Mouse (Mus musculus) liver, embryonic 15.5 days (tissue): ENCODE measurements around the gene Paqr6. TPM values are rescaled to one million over a fixed set of nuclear protein-coding genes. Genes with fewer than 3 reads are reported as not detected.

Experiments used
- ATAC-seq: fragments of 200-750 bp; cut with Nextera tagmentation; 2 replicates; pipeline ENCODE4 v1.8.0; 2017; ENCODE audit warnings: moderate number of reproducible peaks, mild to moderate bottlenecking, moderate library complexity; ENCODE audit not compliant: insufficient read depth
- H3K27ac ChIP-seq: fragments of 300-500 bp; sonication (generic); replicated peaks from 2 replicates; pipeline ENCODE4 v1.5.1; 2015; ENCODE audit warnings: mild to moderate bottlenecking, inconsistent platforms
- H3K27me3 ChIP-seq: fragments of 300-500 bp; sonication (generic); 2 replicates; pipeline ENCODE4 v1.6.1; 2015; ENCODE audit warnings: mild to moderate bottlenecking, inconsistent platforms
- H3K36me3 ChIP-seq: fragments of 300-500 bp; sonication (generic); replicated peaks from 2 replicates; pipeline ENCODE4 v1.6.1; 2015; ENCODE audit warnings: moderate library complexity, mild to moderate bottlenecking, inconsistent platforms
- H3K4me1 ChIP-seq: fragments of 300-500 bp; sonication (generic); replicated peaks from 2 replicates; pipeline ENCODE4 v1.6.1; 2015; ENCODE audit warnings: inconsistent platforms
- H3K4me2 ChIP-seq: fragments of 300-500 bp; sonication (generic); 2 replicates; pipeline ENCODE4 v1.6.1; 2015; ENCODE audit warnings: moderate library complexity, mild to moderate bottlenecking, inconsistent platforms
- H3K4me3 ChIP-seq: fragments of 300-500 bp; sonication (generic); replicated peaks from 2 replicates; pipeline ENCODE4 v1.5.1; 2015; ENCODE audit warnings: mild to moderate bottlenecking, inconsistent platforms
- H3K9ac ChIP-seq: fragments of 300-500 bp; sonication (generic); 2 replicates; pipeline ENCODE4 v1.6.1; 2015; ENCODE audit warnings: moderate library complexity, mild to moderate bottlenecking, inconsistent platforms
- H3K9me3 ChIP-seq: fragments of 300-500 bp; sonication (generic); replicated peaks from 2 replicates; pipeline ENCODE4 v1.6.1; 2016; ENCODE audit warnings: inconsistent platforms
- WGBS: fragments of 180-500 bp; shearing (Covaris S2); methylation state at CpG from one replicate; pipeline ENCODE4 v1.1.7; 2015; ENCODE audit warnings: mixed read lengths; ENCODE audit not compliant: insufficient replicate concordance; 5-methylcytosine and 5-hydroxymethylcytosine counted together
- polyA plus RNA-seq: library from polyadenylated mRNA; unstranded; fragments of >200 nt; fragmentation: Nextera tagmentation; extraction: Ambion mirVana; gene quantifications from 2 replicates; pipeline ENCODE4 v1.2.1, GENCODE M21; 2015

Gene Paqr6
- polyA plus RNA-seq, 1 experiment from 2014 or later = 5.4 TPM

GRCm38 (mm10) chr3:88393776-88394375, 29.5 kb downstream of the Paqr6 start:
- Histone ChIP-seq H3K27ac (no peak overlapping the region), H3K4me1 (no peaks in the 10 kb centered on the region), H3K36me3 (peaks cover 55% of the 10 kb centered on the region)

GRCm38 (mm10) chr3:88395288-88395687, 30.9 kb downstream of the Paqr6 start:
- Histone ChIP-seq H3K9ac (no peak overlapping the region), H3K27me3 (no peaks in the 10 kb centered on the region), H3K4me3 (no peak overlapping the region), H3K27ac (no peak overlapping the region), H3K36me3 (peaks cover 65% of the 10 kb centered on the region), H3K4me2 (no peak overlapping the region), H3K9me3 (no peaks in the 10 kb centered on the region), H3K4me1 (no peaks in the 10 kb centered on the region)
- no peak for ATAC-seq
- 88% methylated on average over 6 of the region's 6 CpGs for WGBS

More at GRCm38 (mm10) chr3:88393776-88394375, 29.5 kb downstream of the Paqr6 start:
- no peak overlapping the region for H3K9ac ChIP-seq
- ATAC-seq = no peak
- no peaks in the 10 kb centered on the region for H3K27me3 ChIP-seq
- 82% methylated on average over 9 of the region's 9 CpGs for WGBS
- no peak overlapping the region for H3K4me3 ChIP-seq
- no peaks in the 10 kb centered on the region for H3K9me3 ChIP-seq
- no peak overlapping the region for H3K4me2 ChIP-seq

DNA sequence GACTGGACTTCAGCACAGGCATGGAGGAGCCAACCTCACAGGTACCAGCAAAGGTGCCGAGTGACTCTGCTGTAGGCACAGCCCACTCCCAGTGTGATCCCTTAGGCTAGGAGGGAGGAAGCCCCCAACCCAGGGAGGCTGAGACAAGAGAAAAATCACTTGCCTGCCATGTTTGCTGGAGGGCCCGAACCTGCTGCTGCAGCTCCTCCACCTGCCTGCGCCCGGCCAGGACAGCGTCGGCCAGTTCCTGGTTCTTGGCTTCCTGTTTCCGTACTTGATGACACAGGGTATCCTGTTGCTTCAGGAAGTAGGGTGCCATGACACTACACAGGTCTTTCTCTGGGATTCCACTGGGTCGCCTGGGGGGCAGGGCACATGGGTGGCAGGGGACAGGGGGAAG, 31.4 kb downstream of the Paqr6 start:
- Histone ChIP-seq H3K9ac (no peak overlapping the region), H3K36me3 (peaks cover 63% of the 10 kb centered on the region), H3K9me3 (no peaks in the 10 kb centered on the region), H3K4me2 (no peak overlapping the region), H3K4me1 (no peaks in the 10 kb centered on the region), H3K4me3 (no peak overlapping the region), H3K27me3 (no peaks in the 10 kb centered on the region), H3K27ac (no peak overlapping the region)
- ATAC-seq = no peak
- 74% methylated on average over 8 of the region's 8 CpGs for WGBS

- H3K4me3 ChIP-seq = no peak overlapping the region
- 82% methylated on average over 2 of the region's 2 CpGs for WGBS
- no peaks in the 10 kb centered on the region for H3K27me3 ChIP-seq
- no peak for ATAC-seq
- H3K36me3 ChIP-seq = peaks cover 79% of the 10 kb centered on the region
- no peak overlapping the region for H3K9ac ChIP-seq
- no peaks in the 10 kb centered on the region for H3K9me3 ChIP-seq
- H3K4me1 ChIP-seq = peaks cover 4% of the 10 kb centered on the region; the same call in 1 of the 2 replicates
- no peak overlapping the region for H3K27ac ChIP-seq
- H3K4me2 ChIP-seq = no peak overlapping the region
These were observed 34.3 kb downstream of the Paqr6 start for GRCm38 (mm10) chr3:88398666-88399065.

DNA sequence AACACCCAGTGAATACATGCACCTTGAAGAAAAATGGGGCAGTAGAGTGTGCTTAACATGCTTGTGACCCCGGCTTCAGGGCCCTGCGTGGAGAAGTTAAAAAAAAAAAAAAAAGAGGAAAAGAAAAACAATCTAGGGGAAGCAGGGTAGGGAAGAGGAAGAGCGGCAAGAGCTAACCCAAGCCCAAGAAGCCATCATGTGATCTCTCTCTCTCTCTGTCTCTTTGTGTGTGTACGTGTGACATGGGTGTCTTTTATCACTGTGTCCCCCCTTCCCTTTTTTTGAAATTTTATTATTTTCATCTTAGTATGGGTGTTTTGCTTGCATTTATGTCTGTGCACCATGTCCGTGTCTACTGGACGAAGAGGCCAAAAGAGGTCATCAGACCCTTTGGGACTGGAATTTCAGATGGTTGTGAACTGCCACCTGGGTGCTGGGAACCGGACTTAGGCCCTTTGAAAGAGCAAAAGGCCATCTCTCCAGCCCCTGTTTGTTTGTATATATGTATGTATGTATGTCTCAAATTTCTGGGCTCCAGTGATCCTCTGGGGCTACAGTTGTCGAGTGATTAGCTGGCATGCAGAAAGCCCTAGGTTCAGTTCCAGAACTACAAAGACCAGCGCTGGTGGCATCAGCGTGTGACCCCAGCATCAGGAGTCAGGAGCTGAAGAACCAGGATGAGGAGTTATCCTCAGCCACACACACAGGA, 39.3 kb downstream of the Paqr6 start:
- H3K4me1 ChIP-seq = peaks cover 31% of the 10 kb centered on the region
- ATAC-seq = no peak
- no peaks in the 10 kb centered on the region for H3K9me3 ChIP-seq
- no peak overlapping the region for H3K4me3 ChIP-seq
- WGBS = 83% methylated on average over 10 of the region's 10 CpGs
- H3K27me3 ChIP-seq = no peaks in the 10 kb centered on the region
- H3K27ac ChIP-seq = no peak overlapping the region
- no peak overlapping the region for H3K4me2 ChIP-seq
- no peak overlapping the region for H3K9ac ChIP-seq
- H3K36me3 ChIP-seq = peaks cover 50% of the 10 kb centered on the region

DNA sequence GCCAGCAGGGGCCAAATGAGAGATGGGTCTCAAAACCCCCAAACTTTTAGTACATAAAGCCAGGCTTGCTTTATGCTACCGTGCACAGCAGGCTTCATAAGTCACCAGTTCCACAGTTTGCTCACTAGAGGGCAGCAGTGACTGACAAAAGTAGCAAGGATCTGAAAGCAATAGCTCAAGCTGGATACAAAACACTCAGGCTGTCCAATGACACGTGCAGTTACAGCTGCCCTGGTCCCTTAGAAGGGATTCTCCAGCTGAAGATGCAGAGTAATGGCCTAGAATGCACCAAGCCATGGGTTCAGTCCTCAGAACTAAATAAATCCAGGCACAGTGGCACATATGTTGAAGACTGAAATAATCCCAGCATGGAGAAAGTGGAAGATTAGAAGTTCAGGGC, 42.7 kb downstream of the Paqr6 start:
- Histone ChIP-seq H3K4me1 (peaks cover 58% of the 10 kb centered on the region), H3K4me2 (no peak overlapping the region; the same call in 1 of the 2 replicates), H3K27ac (no peak overlapping the region), H3K27me3 (no peaks in the 10 kb centered on the region), H3K9me3 (no peaks in the 10 kb centered on the region), H3K9ac (no peak overlapping the region), H3K4me3 (no peak overlapping the region), H3K36me3 (peaks cover 27% of the 10 kb centered on the region)
- ATAC-seq = no peak
- WGBS = 4% methylated on average over 2 of the region's 2 CpGs

DNA sequence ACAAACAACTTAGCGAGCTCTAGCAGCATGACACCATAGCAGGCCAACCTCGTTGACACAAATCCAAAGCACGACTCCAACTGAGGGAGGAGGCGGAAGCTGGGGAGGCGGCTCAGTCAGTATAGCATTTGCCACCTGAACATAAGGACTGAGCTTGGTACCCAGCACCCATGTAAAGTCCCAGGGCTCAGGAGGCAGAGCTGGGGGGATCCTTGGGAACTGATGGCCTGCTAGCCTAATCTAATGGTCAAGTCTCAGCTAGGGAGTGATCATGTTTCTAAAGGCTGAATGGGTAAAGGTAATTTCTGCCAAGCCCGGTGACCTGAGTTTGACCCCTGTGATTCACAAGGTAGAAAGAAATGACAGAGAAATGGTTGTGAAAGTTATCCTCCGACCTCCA, 43.1 kb downstream of the Paqr6 start:
- H3K9me3 ChIP-seq = no peaks in the 10 kb centered on the region
- no peak overlapping the region; the same call in 1 of the 2 replicates for H3K27ac ChIP-seq
- peaks cover 27% of the 10 kb centered on the region for H3K36me3 ChIP-seq
- no peak overlapping the region for H3K4me3 ChIP-seq
- no peak overlapping the region for H3K9ac ChIP-seq
- 55% methylated on average over 7 of the region's 7 CpGs for WGBS
- H3K27me3 ChIP-seq = no peaks in the 10 kb centered on the region
- no peak for ATAC-seq
- peak overlapping the region; percentile 84; the same call in 1 of the 2 replicates for H3K4me2 ChIP-seq
- H3K4me1 ChIP-seq = peaks cover 60% of the 10 kb centered on the region

DNA sequence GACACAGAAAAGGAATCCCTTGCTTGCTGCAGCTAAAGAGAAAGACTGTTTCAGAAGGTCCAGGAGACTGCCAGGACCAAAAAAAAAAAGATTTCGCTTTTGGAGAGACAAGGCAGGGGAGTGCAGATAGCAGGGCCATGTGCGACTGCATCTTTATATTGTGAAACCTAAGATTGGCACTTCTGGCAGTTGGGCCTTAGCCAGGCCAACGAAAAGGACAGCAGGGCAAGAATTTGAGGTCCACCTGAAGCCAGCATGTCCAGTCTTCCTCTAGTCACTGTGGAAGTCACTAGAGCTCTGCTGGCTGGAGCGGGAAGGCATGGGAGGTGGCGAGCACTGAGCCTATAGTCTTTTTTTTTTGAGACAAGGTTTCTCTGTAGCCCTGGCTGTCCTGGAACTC, 44.6 kb downstream of the Paqr6 start:
- Histone ChIP-seq H3K36me3 (peaks cover 28% of the 10 kb centered on the region), H3K27me3 (no peaks in the 10 kb centered on the region), H3K9me3 (no peaks in the 10 kb centered on the region), H3K4me3 (peak overlapping the region; percentile 74), H3K4me2 (peak overlapping the region; percentile 84), H3K27ac (peak overlapping the region; percentile 90), H3K9ac (peak overlapping the region; percentile 68), H3K4me1 (peaks cover 73% of the 10 kb centered on the region)
- 29% methylated on average over 5 of the region's 5 CpGs for WGBS
- no peak for ATAC-seq

DNA sequence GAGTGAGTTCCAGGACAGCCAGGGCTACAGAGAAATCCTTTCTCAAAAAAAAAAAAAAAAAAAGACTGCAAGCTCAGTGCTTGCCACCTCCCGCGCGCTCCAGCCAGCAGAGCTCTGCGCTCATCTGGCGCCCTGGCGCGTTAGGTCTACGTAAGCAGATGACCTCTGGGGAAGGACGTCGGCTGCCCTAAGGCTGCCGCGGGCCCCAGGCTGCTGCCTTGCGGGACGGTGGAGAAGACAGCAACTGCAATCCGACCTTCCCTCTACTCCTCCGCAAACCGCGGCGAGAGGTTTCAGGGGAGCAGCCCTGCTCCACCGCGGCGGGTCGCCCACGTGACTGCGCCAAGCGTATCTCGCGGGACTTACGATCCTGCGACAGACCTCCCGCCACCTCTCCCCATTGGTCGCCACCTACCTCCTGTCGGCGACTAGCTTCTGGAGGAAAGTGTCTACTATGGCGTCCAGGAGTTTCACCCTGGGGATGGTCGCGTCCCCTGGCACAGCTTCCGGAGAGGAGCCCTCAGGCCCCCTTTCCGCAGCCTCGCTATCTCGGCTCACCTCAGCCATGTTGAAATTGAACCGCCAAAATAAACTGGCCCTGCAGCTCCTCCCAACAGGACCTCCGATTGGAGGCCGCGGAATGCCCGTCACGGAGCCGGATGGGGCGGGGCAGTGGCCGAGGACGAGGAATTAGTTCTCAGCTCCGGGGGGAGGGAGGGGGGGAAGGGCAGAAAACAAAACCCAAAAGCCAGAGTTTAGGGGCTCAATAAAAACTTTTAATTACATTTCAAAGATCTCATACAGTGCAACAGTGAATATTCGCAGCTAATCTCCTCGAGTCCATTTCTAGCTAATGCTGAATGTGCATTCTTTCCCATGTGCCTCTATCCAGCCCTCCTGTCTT, 45.6 kb downstream of the Paqr6 start, which contains the start of gene Pmf1:
Gene Pmf1 (minus strand): TSS at position 591 of the 904 bp plus-strand sequence.
- H3K36me3 ChIP-seq = peaks cover 35% of the 10 kb centered on the region
- peaks cover 82% of the 10 kb centered on the region for H3K4me1 ChIP-seq
- ATAC-seq = peak; percentile 91
- peak within 1 kb of the TSS; percentile 68 for H3K9ac ChIP-seq
- peak within 1 kb of the TSS; percentile 90 for H3K27ac ChIP-seq
- under 1% methylated on average over 54 of the region's 54 CpGs for WGBS
- H3K4me2 ChIP-seq = peak within 1 kb of the TSS; percentile 84
- H3K4me3 ChIP-seq = peak within 1 kb of the TSS; percentile 74
- H3K9me3 ChIP-seq = no peaks in the 10 kb centered on the region
- no peaks in the 10 kb centered on the region for H3K27me3 ChIP-seq

- Histone ChIP-seq H3K36me3 (peaks cover 36% of the 10 kb centered on the region), H3K27me3 (no peaks in the 10 kb centered on the region), H3K9me3 (no peaks in the 10 kb centered on the region), H3K9ac (peak overlapping the region; percentile 68), H3K4me3 (peak overlapping the region; percentile 74), H3K4me2 (peak overlapping the region; percentile 84), H3K27ac (peak overlapping the region; percentile 90), H3K4me1 (peaks cover 88% of the 10 kb centered on the region)
- ATAC-seq = no peak
- WGBS = 22% methylated on average over 7 of the region's 7 CpGs
These were observed 46.3 kb downstream of the Paqr6 start for GRCm38 (mm10) chr3:88410645-88411031.

DNA sequence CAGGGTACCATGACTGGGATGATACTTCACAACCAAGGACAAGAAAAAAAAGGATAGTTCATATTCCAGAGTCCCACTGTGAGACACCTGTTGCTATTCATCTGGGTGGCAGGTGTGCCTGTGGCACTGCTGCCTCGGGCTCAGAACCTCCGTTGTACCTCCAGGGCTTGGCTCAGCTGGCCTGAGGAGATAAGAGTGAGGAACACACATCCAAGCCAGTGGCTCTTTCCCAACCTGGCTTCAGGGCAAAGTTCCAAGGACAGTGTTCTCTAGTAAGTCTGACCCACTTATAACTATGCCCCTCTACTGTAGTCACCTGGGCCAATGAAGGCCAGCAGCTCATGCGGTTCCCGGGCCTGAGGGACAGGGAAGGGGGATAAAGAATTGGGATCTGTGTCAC, 47.3 kb downstream of the Paqr6 start:
- peak overlapping the region; percentile 41 for H3K9ac ChIP-seq
- H3K9me3 ChIP-seq = no peaks in the 10 kb centered on the region
- peak overlapping the region; percentile 90 for H3K27ac ChIP-seq
- peak overlapping the region; percentile 84 for H3K4me2 ChIP-seq
- peaks cover 47% of the 10 kb centered on the region for H3K36me3 ChIP-seq
- ATAC-seq = peak; percentile 42; the same call in 1 of the 2 replicates
- 51% methylated on average over 4 of the region's 4 CpGs for WGBS
- H3K4me1 ChIP-seq = peaks cover 91% of the 10 kb centered on the region
- H3K27me3 ChIP-seq = no peaks in the 10 kb centered on the region
- peak overlapping the region; percentile 17; the same call in 1 of the 2 replicates for H3K4me3 ChIP-seq
